Mouse (Mus musculus): ENCODE data around the gene Usp34. TPM values are rescaled to one million over a fixed set of nuclear protein-coding genes. Genes with fewer than 3 reads are reported as not detected.

The Usp34 gene
- polyA plus RNA-seq, 2 experiments, result 36.7 to 42.9 TPM

DNA sequence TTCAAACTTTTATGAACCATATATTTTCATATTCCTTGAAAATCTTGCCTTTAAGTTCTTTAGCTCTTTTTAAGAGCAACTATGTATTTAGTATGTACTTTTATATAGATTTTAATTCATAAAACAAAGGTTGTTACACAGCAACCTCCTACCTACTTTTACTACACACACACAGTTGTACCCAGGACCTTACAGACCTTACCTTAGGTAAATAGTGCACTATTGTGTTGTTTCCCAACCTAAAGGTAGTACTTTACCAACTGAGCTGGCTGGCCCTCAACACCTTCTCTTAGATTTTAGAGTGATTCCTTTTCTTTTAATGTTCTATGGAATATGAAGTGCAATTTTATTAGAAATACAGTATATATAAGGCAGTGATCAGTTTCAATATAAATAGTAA, 65.8 kb downstream of the Usp34 start:
- Histone ChIP-seq H3K9ac (ENCODE audit: low read depth, low read length, severe bottlenecking) (no peak overlapping the region), H3K9me3 (ENCODE audit: control insufficient read depth, low read length) (no peaks in the 10 kb centered on the region), H3K4me2 (replicated peaks; ENCODE audit: low read depth, low read length, severe bottlenecking) (no peak overlapping the region), H3K4me3 (replicated peaks; ENCODE audit: low read length) (no peak overlapping the region), H3K27ac (replicated peaks; ENCODE audit: low read depth, low read length) (no peak overlapping the region), H3K36me3 (ENCODE audit: control insufficient read depth, insufficient read depth, low read length) (peaks cover 57% of the 10 kb centered on the region), H3K4me1 (ENCODE audit: control insufficient read depth, insufficient read depth, low read length) (no peaks in the 10 kb centered on the region), H3K27me3 (ENCODE audit: control insufficient read depth, insufficient read depth, low read length) (no peaks in the 10 kb centered on the region)
- no peak for TF ChIP-seq POLR2A (IDR thresholded peaks at IDR 0.05; ENCODE audit: borderline replicate concordance, extremely low read depth, insufficient read depth, insufficient read length)
- ATAC-seq (ENCODE audit: low FRiP score, low read depth) (no peak), DNase-seq (ENCODE audit: low spot score) (no peak)

DNA sequence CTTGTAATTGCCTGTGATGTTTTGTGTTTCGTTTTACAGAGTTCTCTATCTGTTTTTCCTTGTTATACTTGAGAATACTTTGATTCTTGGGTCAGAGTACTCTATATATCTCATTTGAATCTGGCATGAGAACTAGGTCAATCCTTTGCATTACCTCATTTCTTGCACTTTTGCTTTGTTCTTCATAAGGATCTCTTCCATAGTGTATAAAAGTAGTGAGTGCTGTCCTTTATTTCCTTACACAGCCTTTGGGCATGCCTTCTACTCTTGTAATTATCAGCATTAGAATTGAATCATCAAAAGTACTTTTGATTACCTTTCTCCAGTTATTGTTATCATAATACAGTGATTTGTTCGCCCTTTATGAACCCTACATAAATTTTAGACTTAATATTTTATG, 73.4 kb downstream of the Usp34 start:
- Histone ChIP-seq H3K36me3 (ENCODE audit: control insufficient read depth, insufficient read depth, low read length) (peaks cover 58% of the 10 kb centered on the region), H3K27ac (replicated peaks; ENCODE audit: low read depth, low read length) (no peak overlapping the region), H3K4me3 (replicated peaks; ENCODE audit: low read length) (no peak overlapping the region), H3K4me1 (ENCODE audit: control insufficient read depth, insufficient read depth, low read length) (no peaks in the 10 kb centered on the region), H3K27me3 (ENCODE audit: control insufficient read depth, insufficient read depth, low read length) (no peaks in the 10 kb centered on the region), H3K9me3 (ENCODE audit: control insufficient read depth, low read length) (no peaks in the 10 kb centered on the region), H3K4me2 (replicated peaks; ENCODE audit: low read depth, low read length, severe bottlenecking) (no peak overlapping the region), H3K9ac (ENCODE audit: low read depth, low read length, severe bottlenecking) (no peak overlapping the region)
- no peak for ATAC-seq (ENCODE audit: low FRiP score, low read depth)
- no peak for TF ChIP-seq POLR2A (IDR thresholded peaks at IDR 0.05; ENCODE audit: borderline replicate concordance, extremely low read depth, insufficient read depth, insufficient read length)
- no peak for DNase-seq (ENCODE audit: low spot score)
- 85% methylated on average over 2 of the region's 2 CpGs for WGBS

DNA sequence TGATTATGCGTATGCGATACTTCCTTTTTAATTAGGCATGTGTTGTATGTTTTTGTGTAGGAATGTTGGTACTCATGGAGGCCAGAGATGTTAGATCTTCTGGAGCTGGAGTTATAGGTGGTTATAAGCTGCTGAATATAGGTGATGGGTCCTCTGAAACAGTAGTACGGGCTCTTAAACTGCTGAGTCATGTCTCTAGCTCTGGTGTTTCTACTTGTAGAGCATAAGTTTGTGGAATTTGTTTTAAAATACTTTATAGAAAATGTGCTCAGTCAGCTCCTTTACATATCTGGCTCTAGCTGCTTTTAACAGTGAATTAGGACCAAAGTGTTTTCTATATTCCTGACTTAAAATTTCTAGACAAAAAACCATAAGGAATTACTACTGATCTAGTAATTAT, 73.9 kb downstream of the Usp34 start:
- Histone ChIP-seq H3K4me1 (ENCODE audit: control insufficient read depth, insufficient read depth, low read length) (no peaks in the 10 kb centered on the region), H3K4me2 (replicated peaks; ENCODE audit: low read depth, low read length, severe bottlenecking) (no peak overlapping the region), H3K9me3 (ENCODE audit: control insufficient read depth, low read length) (no peaks in the 10 kb centered on the region), H3K36me3 (ENCODE audit: control insufficient read depth, insufficient read depth, low read length) (peaks cover 53% of the 10 kb centered on the region), H3K4me3 (replicated peaks; ENCODE audit: low read length) (no peak overlapping the region), H3K27me3 (ENCODE audit: control insufficient read depth, insufficient read depth, low read length) (no peaks in the 10 kb centered on the region), H3K27ac (replicated peaks; ENCODE audit: low read depth, low read length) (no peak overlapping the region), H3K9ac (ENCODE audit: low read depth, low read length, severe bottlenecking) (no peak overlapping the region)
- ATAC-seq (ENCODE audit: low FRiP score, low read depth), result no peak
- TF ChIP-seq POLR2A (IDR thresholded peaks at IDR 0.05; ENCODE audit: borderline replicate concordance, extremely low read depth, insufficient read depth, insufficient read length), result no peak
- 79% methylated on average over 3 of the region's 3 CpGs for WGBS
- DNase-seq (ENCODE audit: low spot score), result no peak

DNA sequence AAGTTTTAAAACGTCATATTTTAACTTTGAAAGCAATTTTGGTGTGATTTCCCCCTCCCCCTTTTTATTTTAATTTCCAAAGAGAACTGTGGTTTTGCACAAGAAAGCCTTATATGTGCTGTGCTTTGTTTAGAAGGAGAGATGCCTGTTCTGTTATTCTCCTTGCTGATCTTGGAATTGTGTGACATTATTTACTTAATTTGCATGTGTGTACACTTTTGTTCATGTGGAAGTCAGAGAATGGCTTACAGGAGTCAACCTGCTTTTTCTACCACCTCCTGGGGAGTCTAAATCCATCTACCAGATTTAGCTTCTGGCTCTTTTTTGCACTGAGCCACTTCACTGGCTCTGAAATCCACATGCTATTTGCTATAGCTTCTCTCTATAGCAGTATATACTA, 76.1 kb downstream of the Usp34 start:
- H3K4me2 ChIP-seq (replicated peaks; ENCODE audit: low read depth, low read length, severe bottlenecking), result no peak overlapping the region
- WGBS, result 79% methylated on average over 1 of the region's 1 CpGs
- H3K27me3 ChIP-seq (ENCODE audit: control insufficient read depth, insufficient read depth, low read length), result no peaks in the 10 kb centered on the region
- TF ChIP-seq POLR2A (IDR thresholded peaks at IDR 0.05; ENCODE audit: borderline replicate concordance, extremely low read depth, insufficient read depth, insufficient read length), result no peak
- no peak for DNase-seq (ENCODE audit: low spot score)
- H3K36me3 ChIP-seq (ENCODE audit: control insufficient read depth, insufficient read depth, low read length), result peaks cover 41% of the 10 kb centered on the region
- no peak overlapping the region for H3K27ac ChIP-seq (replicated peaks; ENCODE audit: low read depth, low read length)
- no peak overlapping the region for H3K4me3 ChIP-seq (replicated peaks; ENCODE audit: low read length)
- no peak overlapping the region for H3K9ac ChIP-seq (ENCODE audit: low read depth, low read length, severe bottlenecking)
- ATAC-seq (ENCODE audit: low FRiP score, low read depth), result no peak
- no peaks in the 10 kb centered on the region for H3K9me3 ChIP-seq (ENCODE audit: control insufficient read depth, low read length)
- H3K4me1 ChIP-seq (ENCODE audit: control insufficient read depth, insufficient read depth, low read length), result no peaks in the 10 kb centered on the region

DNA sequence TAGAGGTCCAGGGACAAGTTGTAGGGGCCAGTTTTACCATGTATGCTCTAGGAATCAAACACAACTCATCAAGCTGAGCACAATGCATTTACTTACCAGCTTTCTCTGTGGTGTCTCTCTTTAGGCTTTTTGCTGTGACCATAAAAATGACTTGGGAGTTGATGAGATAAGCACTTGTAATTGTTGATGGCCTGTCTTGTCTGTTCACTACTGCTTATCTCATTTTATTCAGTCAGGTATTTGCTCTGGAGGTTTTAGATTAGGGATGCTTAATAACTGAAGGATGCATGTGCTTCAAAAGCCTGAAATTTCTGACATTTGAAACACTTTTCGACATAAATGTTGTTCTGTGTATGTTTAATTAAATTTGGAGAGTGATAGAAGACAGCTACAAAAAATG, 83.0 kb downstream of the Usp34 start:
- no peaks in the 10 kb centered on the region for H3K9me3 ChIP-seq (ENCODE audit: control insufficient read depth, low read length)
- DNase-seq (ENCODE audit: low spot score) (no peak), ATAC-seq (ENCODE audit: low FRiP score, low read depth) (no peak)
- H3K4me3 ChIP-seq (replicated peaks; ENCODE audit: low read length), result no peak overlapping the region
- no peaks in the 10 kb centered on the region for H3K27me3 ChIP-seq (ENCODE audit: control insufficient read depth, insufficient read depth, low read length)
- no peak for TF ChIP-seq POLR2A (IDR thresholded peaks at IDR 0.05; ENCODE audit: borderline replicate concordance, extremely low read depth, insufficient read depth, insufficient read length)
- H3K36me3 ChIP-seq (ENCODE audit: control insufficient read depth, insufficient read depth, low read length), result peaks cover 51% of the 10 kb centered on the region
- no peak overlapping the region for H3K27ac ChIP-seq (replicated peaks; ENCODE audit: low read depth, low read length)
- H3K9ac ChIP-seq (ENCODE audit: low read depth, low read length, severe bottlenecking), result no peak overlapping the region
- 96% methylated on average over 1 of the region's 1 CpGs for WGBS
- H3K4me2 ChIP-seq (replicated peaks; ENCODE audit: low read depth, low read length, severe bottlenecking), result no peak overlapping the region
- no peaks in the 10 kb centered on the region for H3K4me1 ChIP-seq (ENCODE audit: control insufficient read depth, insufficient read depth, low read length)

DNA sequence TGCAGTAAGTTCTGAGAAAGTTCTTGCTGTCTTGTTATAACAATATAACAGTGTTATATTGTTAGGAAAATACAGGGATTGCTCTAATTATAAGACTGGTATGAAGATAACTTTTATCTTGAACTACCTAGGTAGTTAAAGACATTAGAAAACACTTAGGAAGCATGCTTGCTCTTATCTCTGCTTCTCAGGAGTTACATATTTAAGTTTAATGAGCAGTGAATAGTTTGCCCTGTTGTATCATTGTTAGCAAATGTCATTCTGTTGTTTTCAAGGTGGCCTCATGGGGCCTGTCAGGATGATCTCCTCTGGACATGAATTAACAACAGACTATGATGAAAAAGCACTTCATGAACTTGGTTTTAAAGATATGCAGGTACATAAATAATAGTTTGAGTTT, 85.9 kb downstream of the Usp34 start:
- DNase-seq (ENCODE audit: low spot score), result no peak

More for the DNA sequence above, 85.9 kb downstream of the Usp34 start:
- Histone ChIP-seq H3K27ac (replicated peaks; ENCODE audit: low read depth, low read length) (no peak overlapping the region), H3K9ac (ENCODE audit: low read depth, low read length, severe bottlenecking) (no peak overlapping the region), H3K4me2 (replicated peaks; ENCODE audit: low read depth, low read length, severe bottlenecking) (no peak overlapping the region), H3K27me3 (ENCODE audit: control insufficient read depth, insufficient read depth, low read length) (no peaks in the 10 kb centered on the region), H3K4me3 (replicated peaks; ENCODE audit: low read length) (no peak overlapping the region), H3K36me3 (ENCODE audit: control insufficient read depth, insufficient read depth, low read length) (peaks cover 63% of the 10 kb centered on the region), H3K4me1 (ENCODE audit: control insufficient read depth, insufficient read depth, low read length) (no peaks in the 10 kb centered on the region), H3K9me3 (ENCODE audit: control insufficient read depth, low read length) (no peaks in the 10 kb centered on the region)
- no peak for ATAC-seq (ENCODE audit: low FRiP score, low read depth)
- no peak for TF ChIP-seq POLR2A (IDR thresholded peaks at IDR 0.05; ENCODE audit: borderline replicate concordance, extremely low read depth, insufficient read depth, insufficient read length)
